Mouse (Mus musculus) monocyte, adult 2 months (primary cell): ENCODE measurements around the gene Tlr2.
A peak's percentile ranks its signal among the peaks of the same experiment; 100 is the strongest.
"Not testable (repeated sequence)": the region's sequence is repeated elsewhere in the genome, so short reads cannot be mapped to it uniquely, and the experiment has no call there.

Source experiments
- DNase-seq, 2 experiments: peaks; one replicate each; pipeline ENCODE4 v3.0.0; 2022; ENCODE audit warnings: low spot score in 2 of 2, low read depth in 1 of 2

Gene Tlr2

DNA sequence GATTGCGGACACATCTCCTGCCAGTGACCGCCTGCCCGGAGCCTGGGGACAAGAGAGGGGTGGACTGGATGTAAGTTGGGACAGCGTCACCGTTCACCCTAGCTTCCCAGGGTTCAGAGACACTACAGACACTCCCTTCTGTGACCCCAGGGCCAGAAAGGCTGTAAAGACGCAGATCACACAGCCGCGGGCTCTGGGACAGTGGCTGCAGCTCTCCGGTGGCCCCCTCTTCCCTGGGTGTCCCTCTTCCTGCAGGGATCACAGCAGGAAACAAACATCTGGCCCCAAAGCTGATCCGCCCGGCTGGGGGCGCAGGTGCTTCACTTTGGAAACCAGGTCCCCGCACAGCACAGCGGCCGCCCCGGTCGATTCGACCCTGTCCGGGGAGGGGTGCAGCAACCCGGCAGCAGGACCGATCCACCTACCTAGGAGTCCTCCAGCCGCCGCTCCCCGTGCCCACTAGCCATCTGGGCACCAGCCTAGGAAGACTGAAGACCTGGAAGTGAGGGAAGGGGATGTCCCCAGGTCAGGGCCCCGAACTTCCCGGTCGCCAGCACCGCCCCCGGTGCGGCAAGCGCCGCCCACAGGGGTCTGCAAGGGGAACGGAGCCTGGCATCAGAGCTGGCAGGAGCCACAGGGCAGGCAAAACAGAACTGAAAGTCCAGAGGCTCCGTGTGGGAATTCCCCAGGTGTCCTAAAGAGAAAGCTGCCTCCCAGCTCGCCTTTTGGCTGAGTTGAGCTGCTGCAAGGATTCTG lies at the start of gene Tlr2:
Tlr2 (minus strand) TSS at position 673 of the 756 bp plus-strand sequence.
- DNase-seq, result peak; percentile 85 to 92

DNA sequence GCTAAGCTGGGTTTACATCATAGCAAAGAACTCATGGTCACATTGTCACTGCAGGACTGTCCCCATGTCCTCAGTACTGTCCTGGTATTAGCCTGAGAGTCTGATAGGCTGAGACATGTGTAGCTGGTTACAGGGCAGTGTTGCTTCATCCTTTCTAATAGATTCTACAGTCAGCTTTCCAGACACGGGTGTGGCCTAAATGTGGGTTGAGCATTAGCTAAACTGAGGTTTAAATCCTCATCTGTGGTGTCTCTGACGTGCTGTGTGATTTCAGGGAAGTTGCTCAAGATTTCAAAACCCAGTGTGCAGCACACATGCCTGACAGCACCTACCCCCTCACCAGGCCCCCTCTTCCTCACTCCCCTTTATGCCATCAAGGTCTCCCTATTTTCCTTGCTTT lies 43.6 kb upstream of the Tlr2 start:
- peak; percentile 65 for DNase-seq

DNA sequence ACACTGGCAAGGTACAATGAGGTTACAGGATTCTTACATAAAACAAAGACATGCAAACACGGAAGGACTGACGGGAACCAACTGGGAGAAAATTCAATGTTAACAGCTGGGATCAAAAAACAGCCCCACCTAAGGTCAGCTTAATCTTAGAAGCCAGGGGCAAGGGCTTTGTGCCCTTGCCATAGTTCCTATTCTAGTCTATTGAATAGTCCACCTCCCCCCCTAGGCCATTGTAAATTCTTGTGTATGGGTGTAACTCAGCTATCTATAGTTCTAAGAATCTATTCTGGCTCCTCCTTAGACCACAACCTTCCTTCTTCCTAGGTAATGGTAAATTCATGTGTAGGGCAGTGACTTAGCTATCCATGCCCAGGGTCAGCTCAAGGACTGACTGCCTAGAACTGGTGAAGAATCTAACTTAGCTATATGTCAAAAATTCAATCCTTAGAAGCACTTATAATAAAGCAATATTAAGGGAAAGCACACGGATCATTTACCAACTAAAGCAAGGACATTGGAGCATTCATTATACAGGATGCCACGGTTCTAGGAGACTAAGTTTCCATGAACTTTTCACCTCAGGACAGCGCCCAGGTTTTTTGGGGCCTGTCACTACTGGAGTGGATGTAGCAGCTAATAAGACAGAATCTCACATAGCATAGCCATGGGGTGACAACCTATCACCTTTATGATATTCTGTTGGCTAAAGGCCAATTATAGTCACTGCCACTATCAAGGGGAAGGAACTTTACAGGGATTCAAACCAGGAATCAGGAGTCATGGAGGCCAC lies 37.9 kb upstream of the Tlr2 start:
- DNase-seq, result not testable (repeated sequence)

DNA sequence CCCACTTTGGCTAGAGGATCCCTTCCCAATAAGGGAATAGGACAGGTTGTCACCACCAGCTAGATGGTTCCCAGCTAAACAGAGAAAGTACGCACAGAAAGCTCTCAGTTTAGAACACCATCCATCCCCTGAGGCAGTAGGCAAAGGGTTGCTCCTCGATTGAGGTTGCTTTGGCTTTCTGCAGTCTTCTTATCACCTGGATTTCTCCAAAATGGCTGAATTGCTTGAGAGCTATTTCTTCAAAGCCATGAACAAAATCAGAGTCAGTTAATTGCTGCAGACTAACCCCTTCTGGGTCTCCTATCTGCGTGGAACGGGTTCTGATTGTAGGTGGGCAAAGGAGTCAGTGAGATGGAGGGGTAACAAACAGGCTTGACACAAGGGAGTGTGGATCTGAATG lies 37.2 kb upstream of the Tlr2 start:
- no peak for DNase-seq

DNA sequence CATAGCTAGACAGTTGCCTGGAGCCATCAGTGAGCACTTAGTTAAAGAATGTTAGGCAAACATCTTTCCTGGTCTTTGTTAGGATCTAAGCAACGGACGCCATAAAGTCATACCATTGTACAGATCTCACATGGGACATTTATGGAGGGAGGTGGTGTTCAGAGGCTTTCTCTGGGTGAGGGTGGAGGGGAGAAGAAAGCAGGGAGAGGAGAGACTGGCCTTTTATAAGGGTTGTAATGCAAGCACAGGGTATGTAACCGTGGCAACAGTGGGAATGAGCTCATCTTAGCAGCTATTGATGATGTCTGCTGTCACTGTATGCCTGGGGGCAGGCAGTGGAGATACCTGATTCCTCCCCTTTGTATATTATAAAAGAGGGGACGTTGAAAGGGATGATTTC lies 34.7 kb upstream of the Tlr2 start:
- no peak for DNase-seq

GRCm38 (mm10) chr3:83875078-83875477 lies 33.5 kb upstream of the Tlr2 start:
- DNase-seq, result not testable (repeated sequence)

DNA sequence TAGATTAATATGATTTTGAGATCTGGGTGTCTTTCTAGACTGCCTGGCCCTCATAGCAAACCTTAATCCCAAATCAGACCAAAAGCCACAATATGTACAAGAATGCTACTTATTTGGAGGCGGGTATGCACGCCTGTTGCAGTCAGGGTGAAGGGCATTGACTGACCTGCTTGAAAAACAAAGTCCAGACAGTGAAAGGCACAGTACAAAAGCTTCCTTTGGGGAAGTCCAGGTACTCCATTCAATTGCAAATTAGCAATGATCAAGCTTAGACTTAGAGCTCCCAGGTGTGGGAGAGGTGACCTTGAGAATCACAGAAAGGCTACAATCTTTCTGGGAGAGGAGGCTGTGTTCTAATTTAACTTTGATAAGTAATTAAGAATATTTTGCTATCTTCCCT lies 31.3 kb upstream of the Tlr2 start:
- not testable (repeated sequence) for DNase-seq

GRCm38 (mm10) chr3:83871962-83872361 lies 30.4 kb upstream of the Tlr2 start:
- DNase-seq, result not testable (repeated sequence)

- DNase-seq, result not testable (repeated sequence)
Measured at GRCm38 (mm10) chr3:83871559-83871958, 30.0 kb upstream of the Tlr2 start.

GRCm38 (mm10) chr3:83869776-83870175 lies 28.2 kb upstream of the Tlr2 start:
- DNase-seq, result no peak

GRCm38 (mm10) chr3:83867026-83867425 lies 25.5 kb upstream of the Tlr2 start:
- DNase-seq, result not testable (repeated sequence)

DNA sequence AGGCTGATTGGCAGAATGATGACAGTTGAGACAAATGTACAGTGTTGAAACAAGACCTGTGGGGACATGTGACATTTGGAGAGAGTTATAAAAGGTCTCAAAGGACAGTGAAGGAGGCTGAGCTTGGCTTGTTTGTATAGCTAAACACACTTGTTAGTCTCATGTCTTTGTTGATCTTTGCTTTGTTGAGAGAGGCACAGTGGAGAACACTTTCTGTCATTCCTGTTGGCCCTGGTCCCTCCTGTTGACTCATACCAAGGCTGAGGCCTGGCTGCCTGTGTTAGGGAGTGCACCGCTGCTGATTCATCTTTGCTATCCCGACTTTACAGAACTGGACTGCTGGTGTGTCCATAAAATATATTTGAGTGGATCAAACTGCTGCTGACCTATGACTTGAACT lies 23.6 kb upstream of the Tlr2 start:
- no peak for DNase-seq

DNA sequence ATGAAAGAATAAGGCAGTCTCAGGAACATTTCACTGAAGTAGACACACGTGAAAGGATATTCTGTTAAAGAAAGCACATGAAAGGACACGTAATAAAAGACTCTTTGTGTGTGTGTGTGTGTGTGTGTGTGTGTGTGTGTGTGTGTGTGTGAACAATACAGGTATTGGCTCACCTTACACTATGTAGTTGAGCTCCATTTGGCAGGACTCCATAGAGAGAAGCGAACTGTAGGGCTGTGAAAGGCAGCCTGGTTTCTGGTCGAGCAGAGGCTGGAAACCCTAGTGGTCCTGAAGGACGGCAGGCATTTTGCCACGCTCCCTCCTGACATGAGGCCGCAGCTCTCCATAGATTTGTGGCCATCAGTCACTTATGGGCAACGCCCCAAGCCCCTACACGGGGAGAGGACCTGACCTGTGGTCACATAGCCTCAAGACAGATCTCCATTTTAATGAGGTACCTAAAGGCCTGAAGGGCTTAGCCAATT lies 22.5 kb upstream of the Tlr2 start:
- no peak for DNase-seq

DNA sequence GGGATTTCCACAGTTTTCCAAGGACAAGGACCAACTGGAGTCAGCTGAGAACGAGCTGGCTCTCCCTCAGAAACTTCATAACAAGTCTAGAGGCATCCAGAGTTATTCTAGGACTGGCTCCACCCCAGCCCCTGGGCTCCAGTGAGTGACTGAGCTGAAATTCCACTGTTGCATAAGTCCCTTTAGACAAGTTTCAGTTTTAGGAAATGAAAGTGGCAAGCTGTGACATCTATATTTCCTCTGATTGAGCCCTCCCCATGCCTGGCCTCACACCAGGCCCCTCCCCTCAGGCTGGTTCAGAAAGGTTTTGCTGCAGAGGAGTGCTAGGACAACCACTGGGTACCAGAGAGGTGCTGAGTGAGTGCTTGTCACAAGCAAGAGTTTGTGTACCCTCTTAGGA lies 21.4 kb upstream of the Tlr2 start:
- DNase-seq, result peak; percentile 78 to 84

DNA sequence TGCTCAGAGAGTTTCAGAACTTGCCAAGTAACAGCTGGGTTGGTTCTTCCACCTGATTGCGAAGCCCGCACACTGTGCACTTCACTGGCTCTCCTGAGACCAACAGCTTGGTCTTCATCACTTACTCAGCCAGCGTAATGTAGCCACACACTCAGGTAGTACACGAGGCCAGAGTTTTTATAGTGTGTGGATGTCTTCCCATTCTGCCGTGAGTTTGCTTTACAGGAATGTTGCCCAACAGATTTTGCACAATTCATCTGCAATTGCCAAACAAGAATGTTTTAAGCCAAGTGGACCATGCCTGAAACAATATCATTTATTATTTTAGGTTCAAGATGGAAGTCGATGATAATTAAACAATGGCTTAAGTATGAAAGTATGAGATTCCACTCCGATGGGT lies 18.0 kb upstream of the Tlr2 start:
- DNase-seq, result no peak

- DNase-seq, result no peak
Measured at GRCm38 (mm10) chr3:83859071-83859470, 17.5 kb upstream of the Tlr2 start.

DNA sequence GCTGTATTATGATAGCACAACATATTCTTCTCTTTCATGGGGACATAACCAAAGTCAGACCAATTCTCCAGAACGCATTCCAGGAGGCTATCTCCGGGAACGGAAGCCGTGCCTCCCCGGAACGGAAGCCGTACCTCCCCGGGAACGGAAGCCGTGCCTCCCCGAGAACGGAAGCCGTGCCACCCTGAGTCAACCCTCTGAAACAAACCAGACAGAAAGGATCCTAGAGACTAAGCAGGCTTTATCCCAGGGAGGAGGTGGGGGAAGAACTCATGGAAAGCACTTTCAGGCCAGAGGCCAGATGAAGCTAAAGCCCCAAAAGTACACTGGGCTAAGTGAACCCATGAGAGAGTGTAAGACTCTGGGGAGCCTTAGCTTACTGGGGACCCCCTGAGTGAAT lies 16.1 kb upstream of the Tlr2 start:
- no peak for DNase-seq

DNA sequence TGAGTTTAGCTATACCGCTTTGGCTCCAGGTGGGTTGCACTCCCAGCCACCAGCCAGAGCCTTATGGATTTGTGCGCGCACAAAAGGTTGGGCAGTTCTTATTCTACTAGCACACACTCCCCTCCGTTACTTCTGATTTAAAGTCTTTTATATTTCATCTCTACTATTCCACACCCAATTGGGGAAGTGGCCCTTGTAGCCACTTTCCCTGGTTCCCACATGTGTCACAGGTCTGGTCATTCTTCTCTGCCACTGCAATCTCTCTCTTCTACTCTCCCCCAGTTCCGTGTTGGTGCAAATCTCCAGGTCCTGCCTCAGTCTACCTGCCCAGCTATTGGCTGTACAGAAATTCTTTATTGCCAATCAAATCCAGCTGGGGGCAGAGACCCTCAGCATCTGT lies 14.1 kb upstream of the Tlr2 start:
- DNase-seq, result no peak

DNA sequence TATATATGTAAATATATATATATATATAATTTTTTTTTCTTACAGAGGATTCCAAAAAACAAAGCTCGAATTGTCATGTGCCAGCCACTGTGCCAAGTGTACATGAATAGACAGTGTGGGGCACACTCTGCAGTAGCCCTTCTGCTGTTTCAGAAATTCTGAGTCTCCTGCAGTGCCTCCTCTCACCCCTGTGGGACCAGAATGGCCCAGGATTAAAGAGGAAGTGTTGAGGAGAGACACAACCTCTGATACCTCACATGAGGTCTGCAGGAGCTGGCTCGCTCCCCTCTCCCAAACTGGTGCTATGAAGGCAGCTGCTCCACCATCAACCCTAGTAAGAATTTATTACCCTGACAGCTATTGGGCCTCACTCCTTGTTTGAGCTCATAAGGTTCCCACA lies 7.8 kb upstream of the Tlr2 start:
- no peak for DNase-seq

DNA sequence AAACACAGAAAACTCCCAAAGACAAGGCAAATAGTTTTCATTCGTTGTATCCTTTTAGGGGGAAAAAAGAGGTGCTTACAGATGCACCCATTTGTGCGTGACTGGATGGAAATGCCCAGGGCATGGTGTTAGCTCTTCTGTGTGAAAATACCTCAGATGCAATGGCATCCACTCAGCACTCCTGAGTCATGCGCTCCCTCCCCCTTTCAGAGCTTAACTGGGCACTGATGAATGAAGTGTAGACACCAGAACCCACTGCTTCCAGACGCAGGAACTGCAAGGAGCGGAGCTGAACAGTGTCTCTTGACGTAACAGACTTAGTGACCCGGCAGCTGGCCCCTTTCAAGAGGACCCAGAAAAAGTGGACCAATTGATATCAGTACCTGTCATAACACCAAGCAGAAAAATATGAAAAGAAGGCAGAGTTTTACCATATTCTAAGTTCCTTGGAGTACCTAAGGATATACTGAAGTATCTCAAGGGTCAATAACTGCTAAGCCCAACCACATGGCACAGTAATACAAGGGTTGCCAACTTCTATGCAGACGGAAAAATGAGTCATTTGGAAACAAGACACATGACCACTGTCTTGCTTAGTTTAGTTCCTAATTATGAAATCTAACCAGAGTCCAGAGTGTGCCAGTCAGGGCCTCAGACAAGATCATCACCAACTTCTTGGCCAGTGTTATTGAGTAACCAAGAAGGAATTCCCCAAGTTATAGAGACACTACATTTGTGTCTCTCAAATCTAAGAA lies 3.4 kb upstream of the Tlr2 start:
- DNase-seq, result no peak

- DNase-seq, result peak in 1 of 2 experiments; percentile 56
Measured at GRCm38 (mm10) chr3:83839477-83839876, 2.1 kb downstream of the Tlr2 start.

- DNase-seq, result no peak
Measured at GRCm38 (mm10) chr3:83836685-83837084, 4.9 kb downstream of the Tlr2 start.
